Mouse (Mus musculus) left cerebral cortex, postnatal 25 days (tissue): ENCODE measurements around the gene Ttc21a. TPM values are rescaled to one million over a fixed set of nuclear protein-coding genes. Genes with fewer than 3 reads are reported as not detected.

Source experiments
- DNase-seq, 2 experiments: peaks; one replicate each; pipeline ENCODE4 v3.0.0; 2022; ENCODE audit warnings: low spot score in 2 of 2, mixed read lengths in 1 of 2
- intact Hi-C: fragments of 180-260 bp; cut with DNase I; formaldehyde crosslinking; loops from one replicate; pipeline ENCODE4 v1.15.1; 2025
- total RNA-seq, 2 experiments: library from RNA; stranded (reverse); gene quantifications; 2 replicates each; pipeline ENCODE4 v1.2.3; 2021

The Ttc21a gene
- total RNA-seq, 2 experiments from 2014 or later: 0.43 to 0.60 TPM

DNA sequence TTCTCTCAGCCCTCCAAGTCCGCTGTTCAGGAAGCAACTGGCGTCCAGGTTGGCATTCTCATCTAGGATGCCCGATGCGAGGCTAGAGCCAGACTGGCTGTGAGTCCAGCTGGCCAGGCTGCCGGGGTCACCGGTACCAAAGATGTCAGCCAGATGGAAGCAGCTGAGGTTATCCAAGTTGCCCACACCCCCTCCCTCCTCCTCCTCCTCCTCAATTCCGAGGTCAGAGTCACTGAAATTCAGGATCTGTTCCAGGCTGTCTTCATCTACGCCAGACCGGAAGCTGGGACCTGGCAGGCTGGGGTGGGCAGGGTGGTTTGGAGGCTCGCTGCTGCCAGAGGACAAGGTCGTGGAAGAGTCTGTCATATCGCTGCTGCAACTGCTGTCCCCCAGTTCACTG is 35.2 kb downstream of the Ttc21a start:
- DNase-seq: peak in 1 of 2 experiments; percentile 15
- intact Hi-C loops: no loop called here

GRCm38 (mm10) chr9:119973281-119973680 is 35.9 kb downstream of the Ttc21a start:
- intact Hi-C loops: no loop called here
- no peak for DNase-seq

DNA sequence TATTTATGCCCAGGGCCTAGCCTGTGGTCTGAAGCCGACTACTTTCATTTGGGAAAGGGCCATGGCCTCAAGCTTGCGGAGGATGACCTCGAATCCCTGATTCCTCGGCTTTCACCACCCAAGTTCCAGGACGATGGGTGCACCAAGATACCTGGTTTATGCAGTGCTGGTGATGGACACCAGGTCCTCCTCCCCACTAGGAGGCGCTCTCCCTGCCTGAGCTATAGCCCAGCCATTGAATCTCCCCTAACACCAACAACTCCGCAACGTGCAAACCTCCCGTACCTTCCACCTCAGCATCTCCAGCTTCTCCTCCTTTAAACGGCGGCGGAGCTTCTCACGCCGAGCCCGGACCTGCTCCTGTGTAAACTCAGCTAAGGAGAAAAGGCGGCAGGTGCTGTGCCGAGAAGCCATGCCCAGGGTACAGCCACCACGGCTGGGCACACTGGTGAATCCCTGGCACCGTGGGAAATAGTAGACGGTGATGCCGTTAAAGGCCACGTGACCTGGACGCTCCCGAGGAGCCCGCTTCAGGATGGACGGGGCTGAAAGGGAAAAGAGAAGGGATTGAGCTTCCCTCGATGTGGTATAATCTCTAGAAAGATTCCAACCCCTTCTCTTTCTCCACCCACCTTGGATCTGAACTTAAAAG is 36.6 kb downstream of the Ttc21a start:
- DNase-seq: no peak
- intact Hi-C loops: no loop called here

GRCm38 (mm10) chr9:119974609-119975008 is 37.2 kb downstream of the Ttc21a start:
- no peak for DNase-seq
- intact Hi-C loops: no loop called here

DNA sequence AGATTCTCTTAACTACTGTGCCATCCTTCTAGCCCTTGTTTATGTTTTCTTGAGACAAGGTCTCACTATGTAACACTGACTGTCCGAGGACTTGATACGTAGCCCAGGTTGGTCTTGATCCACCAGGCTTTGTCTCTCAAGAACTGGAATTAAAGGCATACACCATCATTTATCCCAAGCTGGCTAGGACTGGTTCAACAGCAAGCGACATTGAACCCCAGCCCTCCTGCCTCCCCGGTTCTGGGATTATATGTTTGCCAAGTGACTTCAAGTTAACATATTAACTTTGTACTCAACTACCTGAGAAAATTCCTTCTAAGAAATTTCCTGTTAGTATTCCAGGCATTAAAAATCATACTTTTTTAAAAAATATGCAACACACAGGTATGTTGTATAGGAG is 37.9 kb downstream of the Ttc21a start:
- no peak for DNase-seq
- intact Hi-C loops: no loop called here

DNA sequence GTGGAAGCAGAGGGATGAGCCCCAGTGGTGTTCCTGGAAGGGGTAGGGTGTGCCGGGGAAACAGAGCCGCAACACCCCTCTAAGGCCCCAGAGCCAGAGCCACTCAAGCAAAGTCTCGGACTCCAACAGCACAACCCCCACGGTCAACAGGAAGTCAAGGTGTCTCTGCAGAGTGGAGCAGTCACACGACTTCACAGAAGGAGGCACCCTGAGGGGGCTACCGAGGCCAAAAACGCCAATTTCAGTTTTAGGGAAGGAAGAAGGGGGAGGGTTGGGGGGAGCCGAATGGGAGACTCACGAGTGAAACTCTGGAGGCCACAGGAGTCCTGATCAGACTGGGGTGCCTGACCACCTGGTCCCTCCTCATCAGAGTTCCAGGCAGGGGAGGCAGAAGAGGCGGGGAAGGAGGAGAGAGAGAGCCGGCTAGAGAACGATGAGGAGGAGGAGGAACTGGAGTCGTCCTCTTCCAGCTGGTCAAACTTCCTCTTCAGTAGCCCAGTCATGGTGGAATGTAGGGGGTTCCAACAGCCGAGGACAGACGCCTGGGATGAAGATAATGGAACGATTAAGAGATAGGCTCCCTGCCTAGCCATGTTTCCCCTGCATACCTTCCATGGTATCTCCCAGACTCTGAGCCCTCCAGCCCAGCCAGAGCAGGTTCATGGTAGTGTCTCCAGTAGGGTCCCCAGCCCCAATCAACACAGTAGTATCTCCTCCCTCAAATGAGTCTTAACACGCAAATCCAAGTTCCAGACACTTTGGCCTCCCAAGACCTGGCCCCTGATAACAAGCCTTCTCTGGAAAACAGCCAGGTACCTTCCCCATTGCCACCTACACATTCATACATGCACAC is 39.5 kb downstream of the Ttc21a start:
- no peak for DNase-seq
- intact Hi-C loops: no loop called here

DNA sequence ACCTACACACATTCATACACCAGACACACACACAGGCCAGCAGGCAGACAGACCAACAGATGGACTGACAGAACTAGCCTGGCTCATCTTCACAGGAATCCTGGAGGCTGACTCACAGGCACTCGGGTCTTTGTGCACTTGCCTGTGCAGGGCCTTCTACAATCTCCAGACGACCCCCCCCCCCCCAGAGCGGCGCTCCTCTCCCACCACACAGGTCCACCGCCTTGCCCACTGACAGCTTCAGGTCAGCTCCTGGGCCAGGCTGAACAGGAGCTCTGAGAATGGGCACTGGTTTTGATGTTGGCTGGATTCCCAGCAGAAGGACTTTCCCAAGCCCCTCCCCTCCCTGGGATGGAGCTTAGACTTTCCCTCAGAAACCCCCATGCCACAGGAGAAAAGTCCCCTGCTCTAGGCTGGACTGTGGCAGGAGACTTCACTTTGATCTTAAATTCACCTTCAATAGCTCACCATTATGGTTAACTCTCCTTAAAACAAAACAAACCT is 40.2 kb downstream of the Ttc21a start:
- intact Hi-C loops: no loop called here
- peak in 1 of 2 experiments; percentile 58 for DNase-seq

- DNase-seq: no peak
- intact Hi-C loops: no loop called here
Measured at GRCm38 (mm10) chr9:119978151-119978810, 40.9 kb downstream of the Ttc21a start.

DNA sequence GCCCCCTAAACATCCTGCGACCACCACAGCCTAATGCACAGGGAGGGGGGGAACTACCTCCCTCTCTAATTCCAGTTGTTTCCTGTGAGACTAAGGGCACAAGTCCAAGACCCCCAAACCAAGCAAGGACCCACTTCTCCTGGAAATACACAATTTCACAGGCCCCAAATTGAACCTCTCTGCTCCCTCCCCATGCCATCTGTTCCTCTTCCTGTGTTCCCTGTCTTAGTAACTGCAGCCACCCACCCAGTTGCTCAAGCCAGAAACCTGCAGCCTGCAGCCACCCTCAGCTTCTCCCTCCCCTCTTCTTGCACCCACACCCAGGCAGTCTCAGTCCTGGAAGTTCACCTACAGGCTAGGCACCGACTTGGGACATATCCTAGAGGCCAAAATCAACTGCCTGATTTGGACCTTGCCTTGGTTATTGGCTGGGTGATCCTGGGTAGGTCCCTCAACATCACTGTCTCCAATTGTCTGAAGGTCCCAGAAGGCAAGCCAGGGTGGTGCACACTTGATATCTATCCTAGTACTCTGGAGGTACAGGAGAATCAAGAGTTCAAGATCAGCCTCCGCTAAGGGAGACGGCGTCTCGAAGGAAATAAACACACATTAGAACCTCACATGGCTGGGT is 41.5 kb downstream of the Ttc21a start:
- DNase-seq: peak; percentile 59 to 94
- intact Hi-C loops: no loop called here

DNA sequence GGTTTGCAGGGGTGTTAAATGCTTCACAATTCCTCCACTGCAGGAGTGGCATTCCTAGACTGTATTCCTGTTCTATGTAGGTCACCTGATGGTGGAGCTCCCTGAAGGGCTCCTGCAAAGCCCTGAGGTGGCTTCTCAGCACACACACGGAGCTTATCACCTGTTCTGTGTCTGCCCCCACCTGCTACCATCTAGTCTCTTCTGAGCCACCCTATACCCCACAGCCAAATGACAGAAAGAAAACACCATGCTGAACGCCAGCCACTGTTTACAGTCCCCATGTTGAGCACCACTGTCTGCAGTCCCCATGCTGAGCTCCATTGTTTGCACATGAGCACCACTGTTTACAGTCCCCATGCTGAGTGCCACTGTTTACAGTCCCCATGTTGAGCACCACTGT is 42.3 kb downstream of the Ttc21a start:
- intact Hi-C loops: no loop called here
- no peak for DNase-seq

GRCm38 (mm10) chr9:119980770-119981182 is 43.4 kb downstream of the Ttc21a start:
- intact Hi-C loops: no loop called here
- DNase-seq: no peak

DNA sequence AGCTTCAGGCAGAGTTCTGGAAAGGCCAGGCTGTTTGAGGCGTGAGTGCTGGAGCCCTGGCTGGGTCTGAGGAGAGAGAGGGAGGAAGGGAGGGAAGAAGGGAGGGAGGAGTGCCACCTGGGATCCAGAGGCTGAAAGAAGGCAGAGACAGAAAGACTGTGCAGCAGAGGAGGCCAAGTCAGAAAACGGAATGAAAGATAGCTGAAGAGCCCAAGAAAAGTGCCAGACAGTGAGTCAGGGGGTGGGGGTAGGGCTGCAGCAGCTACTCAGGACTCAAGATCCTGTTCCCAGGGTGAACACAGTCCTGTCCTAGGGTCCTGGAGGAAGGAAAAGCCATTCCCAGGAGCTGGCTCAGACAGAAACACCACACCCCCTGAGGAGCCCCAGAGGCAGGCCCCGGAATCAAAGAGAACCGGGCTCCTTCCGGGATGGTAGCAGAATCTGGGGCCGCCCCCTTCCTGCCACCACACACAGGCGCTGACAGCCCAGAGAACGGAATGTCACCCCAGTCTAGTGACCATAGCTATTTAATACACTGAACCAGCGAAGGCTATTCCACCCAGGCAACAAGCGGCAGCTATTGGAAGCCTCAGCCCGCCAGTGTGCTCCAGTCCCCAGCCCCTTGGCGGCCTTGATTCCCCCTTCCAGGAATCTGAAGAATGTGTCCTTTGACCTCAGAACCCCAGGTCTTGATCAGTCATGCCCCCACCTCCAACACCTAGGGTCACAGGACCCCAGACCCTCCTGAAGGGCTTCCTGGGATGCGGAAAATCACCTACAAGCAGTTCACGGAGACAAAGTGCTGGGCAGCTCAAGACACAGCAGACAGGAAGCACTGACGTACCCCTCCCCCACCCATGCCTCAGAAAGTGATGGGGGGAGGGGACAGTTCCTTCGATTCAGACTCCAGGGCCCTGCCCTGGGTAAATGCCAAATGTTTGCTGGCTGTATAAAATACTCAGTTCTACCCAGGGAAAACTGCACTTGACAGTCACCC is 44.1 kb downstream of the Ttc21a start:
- peak in 1 of 2 experiments; percentile 78 for DNase-seq
- intact Hi-C loops: loop anchor here (2.0 kb wide), 1 partner anchor 45 kb away; the partner anchor contains the start of genes Gorasp1 and Ttc21a

DNA sequence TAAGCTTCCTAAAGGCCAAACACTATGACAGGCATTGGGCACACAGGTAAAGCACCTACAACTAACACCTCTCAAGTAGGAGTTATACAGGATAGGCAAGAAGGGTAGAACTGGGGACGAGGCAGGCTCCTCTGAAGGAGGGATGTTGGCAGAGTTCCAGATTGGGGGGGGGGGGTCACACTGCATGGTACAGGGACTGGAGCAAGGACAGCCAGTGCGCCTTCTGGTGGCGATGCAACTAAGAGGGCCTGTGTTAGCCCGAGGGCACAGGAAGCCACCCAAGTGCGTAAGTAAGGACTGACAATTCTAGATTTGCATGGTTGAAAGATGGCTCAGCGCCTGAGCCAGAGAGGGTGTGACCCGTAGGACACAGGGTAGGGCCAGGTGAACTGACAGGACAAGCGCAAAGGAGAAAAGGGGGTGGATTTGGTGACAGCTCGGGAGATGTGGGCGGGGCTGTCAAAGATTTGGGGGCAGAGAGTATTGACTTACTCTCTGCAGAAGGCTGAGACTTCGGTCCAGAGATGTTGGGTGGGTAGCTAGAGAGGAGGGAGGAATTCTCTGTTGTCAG is 44.9 kb downstream of the Ttc21a start:
- peak in 1 of 2 experiments; percentile 52 for DNase-seq
- intact Hi-C loops: loop anchor here (2.0 kb wide), 1 partner anchor 46 kb away; the partner anchor contains the start of genes Gorasp1 and Ttc21a

DNA sequence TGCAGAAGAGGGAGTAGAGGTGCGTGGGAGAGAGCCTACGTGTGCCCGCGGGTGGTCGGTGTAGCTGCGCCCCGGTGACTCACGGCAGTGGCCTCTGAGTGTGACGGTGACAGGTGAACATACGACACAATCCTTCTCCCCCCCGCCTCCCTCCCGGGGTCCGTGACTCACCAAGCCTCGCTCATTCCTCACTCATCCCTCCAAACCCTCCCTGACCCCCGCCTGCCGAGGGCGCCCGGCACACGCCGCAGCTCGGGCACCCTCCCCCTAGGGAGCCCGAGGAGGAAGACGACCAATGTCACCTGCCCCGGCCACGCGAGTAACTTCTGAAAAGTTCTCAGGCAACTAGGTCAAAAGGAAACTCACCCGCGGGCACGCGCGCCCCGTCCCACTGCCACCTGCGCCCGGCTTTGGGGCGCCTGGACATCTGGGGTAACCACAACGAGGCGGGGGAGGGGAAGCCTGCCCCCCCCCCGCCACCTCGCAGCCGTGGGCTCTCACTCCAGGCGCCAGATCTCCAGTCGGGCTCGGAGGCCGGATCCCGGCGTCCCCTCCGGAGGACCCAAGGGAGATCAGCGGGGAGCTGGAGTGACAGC is 45.6 kb downstream of the Ttc21a start:
- intact Hi-C loops: loop anchor here (1.0 to 2.0 kb wide), 2 partner anchors 28 to 46 kb away; partner anchors contain the start of genes Gorasp1 and Ttc21a
- peak in 1 of 2 experiments; percentile 39 for DNase-seq

GRCm38 (mm10) chr9:119983585-119984535 is 46.5 kb downstream of the Ttc21a start:
- peak; percentile 88 to 91 for DNase-seq
- intact Hi-C loops: loop anchor here (1.0 to 2.0 kb wide), 2 partner anchors 27 to 47 kb away; partner anchors contain the start of genes Gorasp1 and Ttc21a

DNA sequence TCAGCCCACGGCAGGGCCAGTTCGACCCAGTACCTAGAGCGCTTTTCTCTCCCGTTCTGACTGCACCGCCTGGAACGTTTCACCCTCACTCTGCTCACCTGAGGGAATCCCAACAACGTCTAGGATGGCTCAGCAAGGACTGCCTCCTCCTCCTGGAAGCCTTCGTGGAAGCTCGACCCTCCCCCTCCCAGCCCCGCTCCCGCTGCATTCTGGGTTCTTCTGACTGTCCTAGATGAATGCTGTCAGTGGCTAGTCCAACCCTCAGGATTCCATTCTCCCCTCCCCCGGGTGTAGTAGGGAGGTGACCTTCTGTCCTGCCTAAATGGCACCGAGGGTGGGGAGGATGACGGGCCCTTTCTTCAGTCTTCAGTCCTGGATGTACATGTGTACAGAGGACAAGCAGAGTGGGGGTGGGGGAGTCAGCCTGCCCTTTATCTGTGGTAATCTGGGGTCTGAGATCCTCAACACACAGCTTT is 47.2 kb downstream of the Ttc21a start, which contains the start of gene Csrnp1:
Gene Csrnp1 (minus strand): TSS at position 123 of the 476 bp plus-strand sequence.
- DNase-seq: no peak
- intact Hi-C loops: no loop called here
